Mouse (Mus musculus): ENCODE measurements around the gene Ptges3.
"Not testable (repeated sequence)": the region's sequence is repeated elsewhere in the genome, so short reads cannot be mapped to it uniquely, and the experiment has no call there.

The Ptges3 gene

GRCm38 (mm10) chr10:128059207-128059981 is 640 bp downstream of the Ptges3 start:
- DNase-seq, result peak; percentile 69 to 78

GRCm38 (mm10) chr10:128061109-128061508 is 2.4 kb downstream of the Ptges3 start:
- no peak for DNase-seq

GRCm38 (mm10) chr10:128062221-128062989 is 3.7 kb downstream of the Ptges3 start:
- no peak for DNase-seq

- DNase-seq, result no peak
Observed at GRCm38 (mm10) chr10:128066072-128066471, 7.3 kb downstream of the Ptges3 start.

GRCm38 (mm10) chr10:128069201-128069600 is 10.4 kb downstream of the Ptges3 start:
- no peak for DNase-seq

GRCm38 (mm10) chr10:128070432-128070831 is 11.7 kb downstream of the Ptges3 start:
- DNase-seq, result not testable (repeated sequence)

- DNase-seq, result not testable (repeated sequence)
Observed at GRCm38 (mm10) chr10:128078269-128078668, 19.5 kb downstream of the Ptges3 start.

GRCm38 (mm10) chr10:128080496-128080895 is 21.7 kb downstream of the Ptges3 start:
- peak in 1 of 2 experiments; percentile 48 for DNase-seq

GRCm38 (mm10) chr10:128081807-128082476 is 23.2 kb downstream of the Ptges3 start:
- DNase-seq, result no peak

GRCm38 (mm10) chr10:128082477-128082808 is 23.7 kb downstream of the Ptges3 start:
- no peak for DNase-seq

GRCm38 (mm10) chr10:128082880-128083421 is 24.2 kb downstream of the Ptges3 start, which contains the start of gene Atp5b:
Atp5b (plus strand) TSS chr10:128083273.
- DNase-seq, result peak; percentile 98

- DNase-seq, result no peak
Observed at GRCm38 (mm10) chr10:128083688-128084087, 24.9 kb downstream of the Ptges3 start.

GRCm38 (mm10) chr10:128084160-128084559 is 25.4 kb downstream of the Ptges3 start:
- no peak for DNase-seq

- peak in 1 of 2 experiments; percentile 25 for DNase-seq
Observed at GRCm38 (mm10) chr10:128086391-128086790, 27.6 kb downstream of the Ptges3 start.

GRCm38 (mm10) chr10:128087216-128087615 is 28.5 kb downstream of the Ptges3 start:
- DNase-seq, result not testable (repeated sequence)

- no peak for DNase-seq
Observed at GRCm38 (mm10) chr10:128088181-128088580, 29.4 kb downstream of the Ptges3 start.

- no peak for DNase-seq
Observed at GRCm38 (mm10) chr10:128089842-128090241, 31.1 kb downstream of the Ptges3 start.

GRCm38 (mm10) chr10:128090651-128091563 is 32.2 kb downstream of the Ptges3 start:
- DNase-seq, result peak; percentile 89 to 93

- DNase-seq, result peak; percentile 62 to 65
Observed at GRCm38 (mm10) chr10:128091564-128092505, 33.1 kb downstream of the Ptges3 start, which contains the start of gene Baz2a. Baz2a (plus strand) TSS chr10:128091577.

All from lung, adult 18-20 months (tissue).